Mouse (Mus musculus) 3T3-L1 (cell line): ENCODE results near the gene Fam213b.

Source experiments
- DNase-seq: peaks from one replicate; pipeline ENCODE4 v3.0.0-alpha.2; 2015; ENCODE audit warnings: low read depth, low spot score

Gene Fam213b

DNA sequence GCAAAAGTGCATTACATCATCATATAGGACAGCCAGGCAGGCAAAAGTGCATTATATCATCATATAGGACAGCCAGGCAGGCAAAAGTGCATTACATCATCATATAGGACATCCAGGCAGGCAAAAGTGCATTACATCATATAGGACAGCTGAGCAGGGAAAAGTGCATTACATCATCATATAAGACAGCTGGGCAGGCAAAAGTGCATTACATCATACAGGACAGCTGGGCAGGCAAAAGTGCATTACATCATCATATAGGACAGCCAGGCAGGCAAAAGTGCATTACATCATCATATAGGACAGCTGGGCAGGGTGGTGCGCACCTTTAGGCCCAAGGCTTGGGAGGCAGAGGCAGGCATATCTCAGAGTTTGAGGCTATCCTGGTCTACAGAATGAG, 46.2 kb downstream of the Fam213b start:
- DNase-seq: no peak
